Mouse (Mus musculus): ENCODE data around the gene Tmem108.

The Tmem108 gene

GRCm38 (mm10) chr9:103720021-103720420 is 41.6 kb downstream of the Tmem108 start:
- DNase-seq: no peak

- DNase-seq: no peak
Measured at GRCm38 (mm10) chr9:103716002-103716401, 45.6 kb downstream of the Tmem108 start.

- no peak for DNase-seq
Measured at GRCm38 (mm10) chr9:103715352-103715751, 46.3 kb downstream of the Tmem108 start.

- DNase-seq: no peak
Measured at GRCm38 (mm10) chr9:103713230-103713629, 48.4 kb downstream of the Tmem108 start.

GRCm38 (mm10) chr9:103712711-103713110 is 48.9 kb downstream of the Tmem108 start:
- DNase-seq: no peak

GRCm38 (mm10) chr9:103709694-103710093 is 51.9 kb downstream of the Tmem108 start:
- DNase-seq: no peak

- DNase-seq: no peak
Measured at GRCm38 (mm10) chr9:103708514-103709173, 53.0 kb downstream of the Tmem108 start.

- no peak for DNase-seq
Measured at GRCm38 (mm10) chr9:103707857-103708256, 53.8 kb downstream of the Tmem108 start.

- no peak for DNase-seq
Measured at GRCm38 (mm10) chr9:103707000-103707790, 54.4 kb downstream of the Tmem108 start.

GRCm38 (mm10) chr9:103705717-103706116 is 55.9 kb downstream of the Tmem108 start:
- no peak for DNase-seq

- no peak for DNase-seq
Measured at GRCm38 (mm10) chr9:103703014-103703413, 58.6 kb downstream of the Tmem108 start.

GRCm38 (mm10) chr9:103702452-103702851 is 59.2 kb downstream of the Tmem108 start:
- DNase-seq: no peak

- no peak for DNase-seq
Measured at GRCm38 (mm10) chr9:103701448-103701847, 60.2 kb downstream of the Tmem108 start.

- no peak for DNase-seq
Measured at GRCm38 (mm10) chr9:103700240-103700639, 61.4 kb downstream of the Tmem108 start.

GRCm38 (mm10) chr9:103696967-103697366 is 64.7 kb downstream of the Tmem108 start:
- DNase-seq: no peak

GRCm38 (mm10) chr9:103693826-103694225 is 67.8 kb downstream of the Tmem108 start:
- DNase-seq: peak; percentile 26

- no peak for DNase-seq
Measured at GRCm38 (mm10) chr9:103692699-103693098, 68.9 kb downstream of the Tmem108 start.

- DNase-seq: no peak
Measured at GRCm38 (mm10) chr9:103691847-103692246, 69.8 kb downstream of the Tmem108 start.

GRCm38 (mm10) chr9:103690446-103690845 is 71.2 kb downstream of the Tmem108 start:
- DNase-seq: no peak

- no peak for DNase-seq
Measured at GRCm38 (mm10) chr9:103689697-103690096, 71.9 kb downstream of the Tmem108 start.

- no peak for DNase-seq
Measured at GRCm38 (mm10) chr9:103689006-103689405, 72.6 kb downstream of the Tmem108 start.

GRCm38 (mm10) chr9:103687130-103687529 is 74.5 kb downstream of the Tmem108 start:
- DNase-seq: no peak

GRCm38 (mm10) chr9:103681741-103682330 is 79.8 kb downstream of the Tmem108 start:
- no peak for DNase-seq

- DNase-seq: no peak
Measured at GRCm38 (mm10) chr9:103679234-103679633, 82.4 kb downstream of the Tmem108 start.

Measured in cerebellum, adult 11 months (tissue).